Mouse (Mus musculus) neural tube, embryonic 14.5 days (tissue): Measurements from ENCODE around the gene Ern1. TPM values are rescaled to one million over a fixed set of nuclear protein-coding genes. Genes with fewer than 3 reads are reported as not detected.

ENCODE experiments used
- ATAC-seq: fragments of 200-750 bp; cut with Nextera tagmentation; 2 replicates; pipeline ENCODE4 v1.8.0; 2017; ENCODE audit warnings: low read depth, mild to moderate bottlenecking, moderate TSS enrichment, moderate library complexity
- H3K27ac ChIP-seq: fragments of 300-500 bp; sonication (generic); 2 replicates; pipeline ENCODE4 v1.5.1; 2014; ENCODE audit warnings: low read depth, mild to moderate bottlenecking, control low read depth, low read length, moderate library complexity, mixed read lengths
- H3K27me3 ChIP-seq: fragments of 300-500 bp; sonication (generic); 2 replicates; pipeline ENCODE4 v1.6.1; 2014; ENCODE audit warnings: low read length; ENCODE audit not compliant: control insufficient read depth, insufficient read depth
- H3K36me3 ChIP-seq: fragments of 300-500 bp; sonication (generic); 2 replicates; pipeline ENCODE4 v1.6.1; 2014; ENCODE audit warnings: low read length, mixed read lengths; ENCODE audit not compliant: control insufficient read depth, insufficient read depth
- H3K4me1 ChIP-seq: fragments of 300-500 bp; sonication (generic); 2 replicates; pipeline ENCODE4 v1.6.1; 2014; ENCODE audit warnings: low read length; ENCODE audit not compliant: control insufficient read depth, insufficient read depth
- H3K4me2 ChIP-seq: fragments of 300-500 bp; sonication (generic); 2 replicates; pipeline ENCODE4 v1.6.1; 2014; ENCODE audit warnings: mild to moderate bottlenecking, low read depth, low read length, control low read depth
- H3K4me3 ChIP-seq: fragments of 300-500 bp; sonication (generic); 2 replicates; pipeline ENCODE4 v1.5.1; 2014; ENCODE audit warnings: low read depth, low read length, control low read depth, mixed read lengths
- H3K9ac ChIP-seq: fragments of 300-500 bp; sonication (generic); replicated peaks from 2 replicates; pipeline ENCODE4 v1.6.1; 2014; ENCODE audit warnings: low read depth, mild to moderate bottlenecking, control low read depth, low read length, mixed read lengths
- H3K9me3 ChIP-seq: fragments of 300-500 bp; sonication (generic); 2 replicates; pipeline ENCODE4 v1.6.1; 2016; ENCODE audit warnings: low read length; ENCODE audit not compliant: control insufficient read depth
- WGBS: fragments of 180-500 bp; shearing (Covaris S2); extraction: QIAGEN DNeasy Blood & Tissue Kit; methylation state at CpG from one replicate; pipeline ENCODE4 v1.1.7; 2014; 5-methylcytosine and 5-hydroxymethylcytosine counted together
- polyA plus RNA-seq: library from polyadenylated mRNA; unstranded; fragments of >200 nt; fragmentation: Nextera tagmentation; extraction: Ambion mirVana; gene quantifications from 2 replicates; pipeline ENCODE4 v1.2.1, GENCODE M21; 2014

Gene Ern1
- polyA plus RNA-seq, 1 experiment from 2014 or later: 7.6 TPM

- H3K4me1 ChIP-seq: peaks cover 10% of the 10 kb centered on the region; the same call in 1 of the 2 replicates
- no peak overlapping the region for H3K9ac ChIP-seq
- H3K36me3 ChIP-seq: no peaks in the 10 kb centered on the region
- WGBS: 35% methylated on average over 4 of the region's 4 CpGs
- no peaks in the 10 kb centered on the region for H3K9me3 ChIP-seq
- no peak overlapping the region for H3K4me2 ChIP-seq
- H3K4me3 ChIP-seq: no peak overlapping the region
- H3K27ac ChIP-seq: no peak overlapping the region
- H3K27me3 ChIP-seq: no peaks in the 10 kb centered on the region
- ATAC-seq: no peak
Observed at GRCm38 (mm10) chr11:106521612-106522011, 34.0 kb upstream of the Ern1 start.

- no peak for ATAC-seq
- no peak overlapping the region for H3K27ac ChIP-seq
- no peak overlapping the region for H3K9ac ChIP-seq
- H3K4me1 ChIP-seq: peaks cover 10% of the 10 kb centered on the region; the same call in 1 of the 2 replicates
- no peak overlapping the region for H3K4me2 ChIP-seq
- H3K27me3 ChIP-seq: no peaks in the 10 kb centered on the region
- 19% methylated on average over 3 of the region's 3 CpGs for WGBS
- H3K4me3 ChIP-seq: no peak overlapping the region
- H3K9me3 ChIP-seq: no peaks in the 10 kb centered on the region
- no peaks in the 10 kb centered on the region for H3K36me3 ChIP-seq
Observed at GRCm38 (mm10) chr11:106520404-106520803, 32.8 kb upstream of the Ern1 start.

GRCm38 (mm10) chr11:106519519-106519918 is 31.9 kb upstream of the Ern1 start:
- Histone ChIP-seq H3K27ac (no peak overlapping the region), H3K4me2 (no peak overlapping the region), H3K9ac (no peak overlapping the region), H3K4me1 (peaks cover 13% of the 10 kb centered on the region; the same call in 1 of the 2 replicates), H3K9me3 (no peaks in the 10 kb centered on the region), H3K36me3 (no peaks in the 10 kb centered on the region), H3K4me3 (no peak overlapping the region), H3K27me3 (no peaks in the 10 kb centered on the region)
- WGBS: 47% methylated on average over 4 of the region's 4 CpGs
- ATAC-seq: no peak

DNA sequence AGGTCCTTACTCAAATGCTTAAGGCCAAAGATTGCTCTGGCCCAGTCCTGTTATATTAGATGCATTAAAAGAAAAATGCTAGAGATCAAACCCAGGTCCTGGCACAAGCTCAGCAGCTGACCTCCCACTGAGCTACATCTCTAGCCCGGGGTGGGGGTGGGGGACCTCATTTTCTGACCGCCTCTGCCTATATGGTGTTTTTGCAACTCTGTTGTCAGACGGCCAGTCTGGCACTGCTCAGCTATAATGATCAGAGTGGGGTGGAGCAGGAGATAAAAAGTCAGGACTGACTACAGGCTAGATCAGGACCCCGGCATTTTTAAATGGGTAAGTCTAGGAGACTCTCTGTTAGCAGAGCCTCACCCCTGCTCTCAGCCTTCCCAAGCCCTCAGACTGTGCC is 30.7 kb upstream of the Ern1 start:
- 49% methylated on average over 4 of the region's 4 CpGs for WGBS
- H3K9me3 ChIP-seq: no peaks in the 10 kb centered on the region
- H3K4me2 ChIP-seq: no peak overlapping the region
- no peak overlapping the region for H3K27ac ChIP-seq
- no peak overlapping the region for H3K9ac ChIP-seq
- no peak overlapping the region for H3K4me3 ChIP-seq
- H3K36me3 ChIP-seq: no peaks in the 10 kb centered on the region
- no peaks in the 10 kb centered on the region for H3K27me3 ChIP-seq
- ATAC-seq: no peak
- peaks cover 15% of the 10 kb centered on the region; the same call in 1 of the 2 replicates for H3K4me1 ChIP-seq

- 0 out of 2 replicates have a peak overlapping the region, but pooled peaks have one; percentile 0 for H3K9ac ChIP-seq
- H3K4me3 ChIP-seq: no peak overlapping the region
- peaks cover 6% of the 10 kb centered on the region; the same call in 1 of the 2 replicates for H3K4me1 ChIP-seq
- H3K9me3 ChIP-seq: no peaks in the 10 kb centered on the region
- no peak overlapping the region for H3K4me2 ChIP-seq
- peak; percentile 60; the same call in 1 of the 2 replicates for ATAC-seq
- H3K36me3 ChIP-seq: no peaks in the 10 kb centered on the region
- no peaks in the 10 kb centered on the region for H3K27me3 ChIP-seq
- no peak overlapping the region for H3K27ac ChIP-seq
- WGBS: 54% methylated on average over 16 of the region's 16 CpGs
Observed at GRCm38 (mm10) chr11:106515079-106515745, 27.6 kb upstream of the Ern1 start.

DNA sequence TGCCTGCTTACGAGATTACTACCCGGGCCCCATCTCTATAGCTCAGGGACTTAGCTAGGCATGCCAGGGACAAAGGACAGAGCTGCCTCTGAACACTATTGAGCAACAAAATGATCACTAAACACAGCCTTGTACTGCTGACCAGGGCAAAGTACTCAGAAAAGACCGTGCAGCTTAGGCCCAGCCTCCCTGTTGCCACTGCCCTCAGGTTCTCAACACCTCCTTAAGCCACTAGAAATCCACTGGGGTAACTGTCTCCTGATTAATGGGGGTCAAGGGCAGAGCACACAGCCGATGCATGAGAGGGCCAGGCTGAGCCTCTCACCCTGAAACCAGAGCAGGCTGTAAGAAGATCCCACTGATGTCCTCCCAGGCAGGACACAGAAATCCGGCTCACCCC is 26.8 kb upstream of the Ern1 start:
- Histone ChIP-seq H3K4me3 (no peak overlapping the region), H3K9ac (no peak overlapping the region), H3K27me3 (no peaks in the 10 kb centered on the region), H3K4me1 (peaks cover 5% of the 10 kb centered on the region; the same call in 1 of the 2 replicates), H3K27ac (no peak overlapping the region), H3K9me3 (no peaks in the 10 kb centered on the region), H3K36me3 (no peaks in the 10 kb centered on the region), H3K4me2 (no peak overlapping the region)
- WGBS: 55% methylated on average over 5 of the region's 5 CpGs
- no peak for ATAC-seq

GRCm38 (mm10) chr11:106513166-106513565 is 25.5 kb upstream of the Ern1 start:
- Histone ChIP-seq H3K4me2 (no peak overlapping the region), H3K9me3 (no peaks in the 10 kb centered on the region), H3K4me1 (peaks cover 5% of the 10 kb centered on the region; the same call in 1 of the 2 replicates), H3K36me3 (0 out of 2 replicates have a peak, but pooled peaks cover 5% of the 10 kb centered on the region), H3K27ac (no peak overlapping the region), H3K4me3 (no peak overlapping the region), H3K27me3 (no peaks in the 10 kb centered on the region), H3K9ac (no peak overlapping the region)
- no peak for ATAC-seq
- WGBS: 34% methylated on average over 2 of the region's 2 CpGs

GRCm38 (mm10) chr11:106512006-106512390 is 24.3 kb upstream of the Ern1 start:
- Histone ChIP-seq H3K36me3 (0 out of 2 replicates have a peak, but pooled peaks cover 8% of the 10 kb centered on the region), H3K27me3 (no peaks in the 10 kb centered on the region), H3K4me2 (no peak overlapping the region), H3K4me3 (no peak overlapping the region), H3K27ac (no peak overlapping the region), H3K9me3 (no peaks in the 10 kb centered on the region), H3K9ac (no peak overlapping the region), H3K4me1 (peaks cover 5% of the 10 kb centered on the region; the same call in 1 of the 2 replicates)
- 96% methylated on average over 7 of the region's 7 CpGs for WGBS
- ATAC-seq: no peak

DNA sequence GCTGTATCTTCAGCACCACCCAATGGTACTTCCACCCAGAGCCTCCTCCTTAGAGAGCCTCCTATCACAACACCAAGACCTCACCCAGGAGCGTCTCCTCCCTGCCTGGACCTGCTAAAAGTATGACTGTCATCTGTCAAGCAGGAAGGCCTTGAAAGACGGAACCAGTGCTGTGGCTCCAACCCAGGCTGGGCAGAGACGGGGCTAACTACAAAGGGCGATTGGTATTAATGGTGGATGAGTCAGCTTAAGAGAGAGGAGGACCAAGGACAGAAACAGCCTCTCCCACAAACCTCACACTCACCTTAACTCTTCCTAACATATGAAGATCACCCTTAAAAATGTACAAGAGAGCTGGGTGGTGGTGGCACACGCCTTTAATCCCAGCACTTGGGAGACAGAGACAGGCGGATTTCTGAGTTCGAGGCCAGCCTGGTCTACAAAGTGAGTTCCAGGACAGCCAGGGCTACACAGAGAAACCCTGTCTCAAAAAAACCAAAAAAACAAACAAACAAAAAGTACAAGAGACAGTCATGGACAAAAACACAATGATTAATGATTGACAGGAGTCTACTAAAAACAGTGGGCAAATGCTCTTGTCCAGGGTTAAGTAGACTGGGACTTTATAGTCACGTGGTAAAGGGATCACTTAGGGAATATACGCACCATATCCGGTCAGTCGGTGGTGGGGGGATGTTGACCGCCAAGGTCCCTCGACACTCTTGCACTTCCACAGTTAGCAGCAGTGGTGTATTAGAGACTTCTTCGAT is 23.8 kb upstream of the Ern1 start:
- H3K36me3 ChIP-seq: 0 out of 2 replicates have a peak, but pooled peaks cover 8% of the 10 kb centered on the region
- H3K9ac ChIP-seq: no peak overlapping the region
- no peak overlapping the region for H3K4me3 ChIP-seq
- 93% methylated on average over 14 of the region's 14 CpGs for WGBS
- peaks cover 5% of the 10 kb centered on the region; the same call in 1 of the 2 replicates for H3K4me1 ChIP-seq
- no peak overlapping the region for H3K4me2 ChIP-seq
- no peaks in the 10 kb centered on the region for H3K9me3 ChIP-seq
- no peak for ATAC-seq
- H3K27ac ChIP-seq: no peak overlapping the region
- H3K27me3 ChIP-seq: no peaks in the 10 kb centered on the region
